Mouse (Mus musculus): Measurements from ENCODE around the gene Ccdc28a.

Gene Ccdc28a

GRCm38 (mm10) chr10:18194156-18194555 lies 40.6 kb downstream of the Ccdc28a start:
- DNase-seq: no peak

- no peak for DNase-seq
Measured at GRCm38 (mm10) chr10:18193221-18193620, 41.6 kb downstream of the Ccdc28a start.

GRCm38 (mm10) chr10:18191706-18192105 lies 43.1 kb downstream of the Ccdc28a start:
- no peak for DNase-seq

- no peak for DNase-seq
Measured at GRCm38 (mm10) chr10:18189498-18189897, 45.3 kb downstream of the Ccdc28a start.

- DNase-seq: no peak
Measured at GRCm38 (mm10) chr10:18188564-18188963, 46.2 kb downstream of the Ccdc28a start.

- DNase-seq: no peak
Measured at GRCm38 (mm10) chr10:18182246-18182645, 52.6 kb downstream of the Ccdc28a start.

- no peak for DNase-seq
Measured at GRCm38 (mm10) chr10:18177304-18177703, 57.5 kb downstream of the Ccdc28a start.

- no peak for DNase-seq
Measured at GRCm38 (mm10) chr10:18176722-18177121, 58.1 kb downstream of the Ccdc28a start.

GRCm38 (mm10) chr10:18175087-18175486 lies 59.7 kb downstream of the Ccdc28a start:
- no peak for DNase-seq

All from thymus, postnatal 36 days (tissue).